Mouse (Mus musculus) erythroblast, embryonic 14.5 days (primary cell): ENCODE measurements around the gene Hist1h2be.
"Not testable (repeated sequence)": the region's sequence is repeated elsewhere in the genome, so short reads cannot be mapped to it uniquely, and the experiment has no call there.

Experiments
- GATA1 ChIP-seq: IDR thresholded peaks from 2 replicates; pipeline ENCODE4 v1.6.1; 2012; ENCODE audit warnings: low read length, inconsistent platforms, mixed read lengths
- TAL1 ChIP-seq: IDR thresholded peaks from 3 replicates; pipeline ENCODE4 v1.6.1; 2012; ENCODE audit warnings: low read length, inconsistent platforms, mixed read lengths

GRCm38 (mm10) chr13:23574546-23575170 lies 46.3 kb downstream of the Hist1h2be start:
- not testable (repeated sequence) for TF ChIP-seq TAL1, GATA1
